Mouse (Mus musculus): ENCODE data around the gene Tspan11. TPM values are rescaled to one million over a fixed set of nuclear protein-coding genes. Genes with fewer than 3 reads are reported as not detected.

Tspan11 gene
- total and polyA plus RNA-seq, 3 experiments: not detected

GRCm38 (mm10) chr6:127935105-127935504 is 47.7 kb downstream of the Tspan11 start:
- DNase-seq (ENCODE audit: extremely low read depth): no peak
- dilution Hi-C loops (cut with MboI; ENCODE audit: extremely low pct_ligation_motif_present, extremely low pct_unique_long_range_greater_than_20kb, low sequenced_read_pairs) (no loop called here), in situ Hi-C loops (cut with MboI; ENCODE audit: low pct_ligation_motif_present, low pct_unique_long_range_greater_than_20kb, low sequenced_read_pairs) (loop anchor here (10.0 kb wide), 1 partner anchor 160 kb away; no protein-coding TSS in a partner anchor)
- no peak overlapping the region for H3K4me3 ChIP-seq (replicated peaks in 1 of 3; ENCODE audit: low read depth in 2 of 3, low read length in 2 of 3, poor library complexity in 1 of 3)
- H3K79me2 ChIP-seq (replicated peaks; ENCODE audit: control insufficient read depth, extremely low read depth, insufficient read depth, poor library complexity, severe bottlenecking): no peaks in the 10 kb centered on the region
- peaks cover 93% of the 10 kb centered on the region for H3K27me3 ChIP-seq (replicated peaks)
- H3K27ac ChIP-seq (ENCODE audit: insufficient read depth, low read depth): no peak overlapping the region
- H3K9ac ChIP-seq (ENCODE audit: insufficient read depth, low read depth): no peak overlapping the region
- no peaks in the 10 kb centered on the region for H3K36me3 ChIP-seq (replicated peaks in 1 of 2; ENCODE audit: control insufficient read depth in 1 of 2, insufficient read depth in 1 of 2, low read length in 1 of 2)
- H3K4me2 ChIP-seq (ENCODE audit: insufficient read depth, low read depth, poor library complexity, severe bottlenecking): no peak overlapping the region
- H3K9me3 ChIP-seq (replicated peaks; ENCODE audit: low read length): peaks cover 9% of the 10 kb centered on the region
- TF ChIP-seq PAX5 (IDR thresholded peaks at IDR 0.05; ENCODE audit: low read length) (no peak), SIN3A (IDR thresholded peaks at IDR 0.05; ENCODE audit: low read length) (no peak), JUND (conservative IDR thresholded peaks at IDR 0.05; ENCODE audit: low read depth, low read length) (no peak), USF1 (IDR thresholded peaks at IDR 0.05; ENCODE audit: low read depth, low read length) (no peak), USF2 (conservative IDR thresholded peaks at IDR 0.05; ENCODE audit: low read depth, low read length) (no peak), MEF2A (IDR thresholded peaks at IDR 0.05; ENCODE audit: borderline replicate concordance, low read depth, low read length) (no peak), GABPA (IDR thresholded peaks at IDR 0.05; ENCODE audit: insufficient replicate concordance, low read depth, low read length) (no peak), TBP (conservative IDR thresholded peaks at IDR 0.05; ENCODE audit: low read depth, low read length) (no peak), POLR2AphosphoS2 (IDR thresholded peaks at IDR 0.05; ENCODE audit: low read depth, low read length) (no peak), MYC (IDR thresholded peaks at IDR 0.05; ENCODE audit: low read depth, low read length) (no peak), ZC3H11A (IDR thresholded peaks at IDR 0.05; ENCODE audit: low read depth, low read length) (no peak), RAD21 (IDR thresholded peaks at IDR 0.05; ENCODE audit: low read depth, low read length) (no peak), EP300 (IDR thresholded peaks at IDR 0.05; ENCODE audit: low read length) (no peak), CHD1 (IDR thresholded peaks at IDR 0.05; ENCODE audit: low read depth, low read length) (no peak), CHD2 (IDR thresholded peaks at IDR 0.05; ENCODE audit: low read length) (no peak), KAT2A (IDR thresholded peaks at IDR 0.05; ENCODE audit: insufficient replicate concordance, low read length) (no peak)
- H3K4me1 ChIP-seq (ENCODE audit: control insufficient read depth in 1 of 2, insufficient read depth in 2 of 2): no peaks in the 10 kb centered on the region

GRCm38 (mm10) chr6:127942421-127942820 is 55.0 kb downstream of the Tspan11 start:
- H3K9me3 ChIP-seq (replicated peaks; ENCODE audit: low read length): no peaks in the 10 kb centered on the region
- no peak for DNase-seq (ENCODE audit: extremely low read depth)

More at GRCm38 (mm10) chr6:127942421-127942820, 55.0 kb downstream of the Tspan11 start:
- Histone ChIP-seq H3K27ac (ENCODE audit: insufficient read depth, low read depth) (no peak overlapping the region), H3K4me1 (ENCODE audit: control insufficient read depth in 1 of 2, insufficient read depth in 2 of 2) (no peaks in the 10 kb centered on the region), H3K4me2 (ENCODE audit: insufficient read depth, low read depth, poor library complexity, severe bottlenecking) (no peak overlapping the region), H3K4me3 (replicated peaks in 1 of 3; ENCODE audit: low read depth in 2 of 3, low read length in 2 of 3, poor library complexity in 1 of 3) (no peak overlapping the region), H3K79me2 (replicated peaks; ENCODE audit: control insufficient read depth, extremely low read depth, insufficient read depth, poor library complexity, severe bottlenecking) (no peaks in the 10 kb centered on the region), H3K9ac (ENCODE audit: insufficient read depth, low read depth) (no peak overlapping the region), H3K36me3 (replicated peaks in 1 of 2; ENCODE audit: control insufficient read depth in 1 of 2, insufficient read depth in 1 of 2, low read length in 1 of 2) (no peaks in the 10 kb centered on the region), H3K27me3 (replicated peaks) (peaks cover 67% of the 10 kb centered on the region)
- TF ChIP-seq PAX5 (IDR thresholded peaks at IDR 0.05; ENCODE audit: low read length) (no peak), CHD1 (IDR thresholded peaks at IDR 0.05; ENCODE audit: low read depth, low read length) (no peak), BHLHE40 (IDR thresholded peaks at IDR 0.05; ENCODE audit: low read depth, low read length) (no peak), MAZ (IDR thresholded peaks at IDR 0.05; ENCODE audit: low read depth, low read length) (no peak)
- dilution Hi-C loops (cut with MboI; ENCODE audit: extremely low pct_ligation_motif_present, extremely low pct_unique_long_range_greater_than_20kb, low sequenced_read_pairs) (no loop called here), in situ Hi-C loops (cut with MboI; ENCODE audit: low pct_ligation_motif_present, low pct_unique_long_range_greater_than_20kb, low sequenced_read_pairs) (no loop called here)

Data from CH12.LX (cell line).